Mouse (Mus musculus) CH12.LX (cell line): ENCODE data around the gene Asb1. TPM values are rescaled to one million over a fixed set of nuclear protein-coding genes. Genes with fewer than 3 reads are reported as not detected.

Source experiments
- DNase-seq: peaks from one replicate; pipeline ENCODE4 v3.0.0-alpha.2; 2013; ENCODE audit errors: extremely low read depth
- H3K27ac ChIP-seq: 2 replicates; pipeline ENCODE4 v1.5.1; 2012; ENCODE audit warnings: low read depth, mild to moderate bottlenecking, control low read depth, moderate library complexity; ENCODE audit not compliant: insufficient read depth
- H3K27me3 ChIP-seq: replicated peaks from 2 replicates; pipeline ENCODE3; 2012; ENCODE audit warnings: inconsistent platforms
- H3K36me3 ChIP-seq, 2 experiments: replicated peaks in 1 of 2; 2 replicates each; pipeline versions ENCODE3 to v1.6.1; 2012; ENCODE audit warnings: inconsistent platforms in 1 of 2, low read length in 1 of 2, mild to moderate bottlenecking in 1 of 2, mixed read lengths in 1 of 2, moderate library complexity in 1 of 2; ENCODE audit not compliant: control insufficient read depth in 1 of 2, insufficient read depth in 1 of 2
- H3K4me1 ChIP-seq, 2 experiments: 2 replicates each; pipeline ENCODE4 v1.6.1; 2012; ENCODE audit warnings: inconsistent platforms in 1 of 2, moderate library complexity in 1 of 2; ENCODE audit not compliant: insufficient read depth in 2 of 2, control insufficient read depth in 1 of 2
- H3K4me2 ChIP-seq: 2 replicates; pipeline ENCODE4 v1.6.1; 2012; ENCODE audit warnings: low read depth, mild to moderate bottlenecking, control low read depth; ENCODE audit not compliant: poor library complexity, insufficient read depth, severe bottlenecking
- H3K4me3 ChIP-seq, 3 experiments: fragments of 150-350 bp in 1 of 3; sonication (generic) in 1 of 3; replicated peaks in 1 of 3; 2 replicates each; pipeline versions ENCODE3 to v1.5.1; 2011 to 2012; ENCODE audit warnings: low read depth in 2 of 3, low read length in 2 of 3, mild to moderate bottlenecking in 2 of 3, moderate library complexity in 2 of 3, control low read depth in 1 of 3, improper control_type of control experiment in 1 of 3, inconsistent platforms in 1 of 3, mixed read lengths in 1 of 3; ENCODE audit not compliant: poor library complexity in 1 of 3
- H3K79me2 ChIP-seq: replicated peaks from 2 replicates; pipeline ENCODE4 v1.6.1; 2012; ENCODE audit warnings: mild to moderate bottlenecking, moderate library complexity; ENCODE audit not compliant: control insufficient read depth, poor library complexity, insufficient read depth, severe bottlenecking; ENCODE audit errors: extremely low read depth
- H3K9ac ChIP-seq: 2 replicates; pipeline ENCODE4 v1.6.1; 2012; ENCODE audit warnings: low read depth, mild to moderate bottlenecking, control low read depth, moderate library complexity; ENCODE audit not compliant: insufficient read depth
- H3K9me3 ChIP-seq: replicated peaks from 2 replicates; pipeline ENCODE3; 2012; ENCODE audit warnings: low read length, inconsistent platforms, mixed read lengths
- BHLHE40 ChIP-seq: IDR thresholded peaks from 2 replicates; pipeline ENCODE4 v1.6.1; 2011; ENCODE audit warnings: mild to moderate bottlenecking, low read depth, low read length, improper control_type of control experiment
- CHD2 ChIP-seq: IDR thresholded peaks from 2 replicates; pipeline ENCODE4 v1.6.1; 2011; ENCODE audit warnings: low read length, improper control_type of control experiment
- ETS1 ChIP-seq: conservative IDR thresholded peaks from 2 replicates; pipeline ENCODE4 v1.6.1; 2012; ENCODE audit warnings: low read depth, mild to moderate bottlenecking, inconsistent platforms, low read length, improper control_type of control experiment, moderate library complexity
- GABPA ChIP-seq: IDR thresholded peaks from 2 replicates; pipeline ENCODE4 v1.6.1; 2012; ENCODE audit warnings: low read depth, low read length, improper control_type of control experiment, inconsistent platforms; ENCODE audit not compliant: insufficient replicate concordance
- HCFC1 ChIP-seq: IDR thresholded peaks from 2 replicates; pipeline ENCODE4 v1.6.1; 2012; ENCODE audit warnings: low read depth, mild to moderate bottlenecking, inconsistent platforms, low read length, improper control_type of control experiment
- JUN ChIP-seq: IDR thresholded peaks from 2 replicates; pipeline ENCODE4 v1.6.1; 2011; ENCODE audit warnings: low read depth, mild to moderate bottlenecking, low read length, improper control_type of control experiment, moderate library complexity; ENCODE audit not compliant: insufficient read depth
- JUND ChIP-seq: conservative IDR thresholded peaks from 2 replicates; pipeline ENCODE4 v1.6.1; 2011; ENCODE audit warnings: low read depth, low read length, improper control_type of control experiment
- KAT2A ChIP-seq: IDR thresholded peaks from 2 replicates; pipeline ENCODE4 v1.6.1; 2012; ENCODE audit warnings: low read length, improper control_type of control experiment, inconsistent platforms; ENCODE audit not compliant: insufficient replicate concordance
- MAX ChIP-seq: IDR thresholded peaks from 2 replicates; pipeline ENCODE4 v1.6.1; 2011; ENCODE audit warnings: low read length, improper control_type of control experiment
- MXI1 ChIP-seq: IDR thresholded peaks from 2 replicates; pipeline ENCODE4 v1.6.1; 2011; ENCODE audit warnings: mild to moderate bottlenecking, low read depth, low read length, improper control_type of control experiment
- MYC ChIP-seq: IDR thresholded peaks from 2 replicates; pipeline ENCODE4 v1.6.1; 2011; ENCODE audit warnings: low read depth, mild to moderate bottlenecking, improper control_type of control experiment, low read length
- NELFE ChIP-seq: IDR thresholded peaks from 2 replicates; pipeline ENCODE4 v1.6.1; 2011; ENCODE audit warnings: low read depth, low read length, improper control_type of control experiment
- PAX5 ChIP-seq: IDR thresholded peaks from 2 replicates; pipeline ENCODE4 v1.6.1; 2012; ENCODE audit warnings: low read length, inconsistent platforms, mixed read lengths
- POLR2A ChIP-seq: IDR thresholded peaks from 2 replicates; pipeline ENCODE4 v1.6.1; 2011; ENCODE audit warnings: low read depth, mild to moderate bottlenecking, improper control_type of control experiment, low read length
- POLR2AphosphoS2 ChIP-seq: IDR thresholded peaks from 2 replicates; pipeline ENCODE4 v1.6.1; 2011; ENCODE audit warnings: low read depth, low read length, improper control_type of control experiment
- RCOR1 ChIP-seq: conservative IDR thresholded peaks from 2 replicates; pipeline ENCODE4 v1.6.1; 2012; ENCODE audit warnings: low read depth, mild to moderate bottlenecking, inconsistent platforms, low read length, improper control_type of control experiment
- SIN3A ChIP-seq: IDR thresholded peaks from 2 replicates; pipeline ENCODE4 v1.6.1; 2012; ENCODE audit warnings: low read length, improper control_type of control experiment, inconsistent platforms
- SMC3 ChIP-seq: IDR thresholded peaks from 2 replicates; pipeline ENCODE4 v1.6.1; 2011; ENCODE audit warnings: low read depth, low read length, improper control_type of control experiment
- TBP ChIP-seq: conservative IDR thresholded peaks from 2 replicates; pipeline ENCODE4 v1.6.1; 2011; ENCODE audit warnings: low read depth, low read length, improper control_type of control experiment
- TCF12 ChIP-seq: IDR thresholded peaks from 2 replicates; pipeline ENCODE4 v1.6.1; 2014; ENCODE audit warnings: low read depth, mild to moderate bottlenecking, inconsistent platforms, low read length, improper control_type of control experiment
- USF1 ChIP-seq: IDR thresholded peaks from 2 replicates; pipeline ENCODE4 v1.6.1; 2014; ENCODE audit warnings: low read depth, mild to moderate bottlenecking, inconsistent platforms, low read length, improper control_type of control experiment
- ZC3H11A ChIP-seq: IDR thresholded peaks from 2 replicates; pipeline ENCODE4 v1.6.1; 2012; ENCODE audit warnings: low read depth, mild to moderate bottlenecking, inconsistent platforms, low read length, improper control_type of control experiment
- ZKSCAN1 ChIP-seq: IDR thresholded peaks from 2 replicates; pipeline ENCODE4 v1.6.1; 2012; ENCODE audit warnings: low read depth, inconsistent platforms, low read length, improper control_type of control experiment, borderline replicate concordance
- ZMIZ1 ChIP-seq: IDR thresholded peaks from 2 replicates; pipeline ENCODE4 v1.6.1; 2012; ENCODE audit warnings: low read depth, mild to moderate bottlenecking, inconsistent platforms, low read length, improper control_type of control experiment
- ZNF384 ChIP-seq: IDR thresholded peaks from 2 replicates; pipeline ENCODE4 v1.6.1; 2012; ENCODE audit warnings: low read depth, low read length, improper control_type of control experiment, inconsistent platforms
- dilution Hi-C: fragments of 300-500 bp; cut with MboI; formaldehyde crosslinking; loops from 2 replicates; pipeline ENCODE4 v1.14.3; 2020; ENCODE audit warnings: low sequenced_read_pairs; ENCODE audit not compliant: extremely low pct_unique_long_range_greater_than_20kb, extremely low pct_ligation_motif_present
- in situ Hi-C: fragments of 300-500 bp; cut with MboI; formaldehyde crosslinking; loops from 3 replicates; pipeline ENCODE4 v1.14.3; 2019; ENCODE audit warnings: low sequenced_read_pairs, low pct_ligation_motif_present, low pct_unique_long_range_greater_than_20kb, mixed read lengths
- polyA plus RNA-seq: library from polyadenylated mRNA; unstranded; fragments of >175 nt; gene quantifications from 2 replicates; pipeline ENCODE4 v1.2.1, GENCODE M21; 2012; ENCODE audit warnings: low read depth; ENCODE audit not compliant: insufficient read length
- total RNA-seq, 2 experiments: library from RNA; depleted of rRNA; stranded (reverse); fragments of 300-350 nt in 1 of 2; fragments of >200 nt in 1 of 2; gene quantifications; 2 replicates each; pipeline ENCODE4 v1.2.3; 2012 to 2014

Asb1 gene
- total and polyA plus RNA-seq, 3 experiments = 6.1 to 9.5 (median 6.4) TPM

GRCm38 (mm10) chr1:91557099-91557498 is 16.8 kb downstream of the Asb1 start:
- Histone ChIP-seq H3K79me2 (0 out of 2 replicates have a peak, but pooled peaks cover 2% of the 10 kb centered on the region), H3K27me3 (no peaks in the 10 kb centered on the region), H3K4me3 (no peak overlapping the region), H3K9me3 (no peaks in the 10 kb centered on the region), H3K27ac (no peak overlapping the region), H3K4me1 (no peaks in the 10 kb centered on the region), H3K36me3 (peaks cover 31 to 64% of the 10 kb centered on the region in 2 experiments), H3K4me2 (no peak overlapping the region), H3K9ac (no peak overlapping the region)
- dilution Hi-C loops = no loop called here
- DNase-seq = no peak
- in situ Hi-C loops = no loop called here
- TF ChIP-seq TBP (no peak), GABPA (no peak), USF1 (no peak), MXI1 (no peak), JUND (no peak), TCF12 (no peak), ZNF384 (no peak), HCFC1 (no peak), MYC (no peak), PAX5 (no peak), ZC3H11A (no peak), JUN (no peak), ETS1 (no peak), SIN3A (no peak)

GRCm38 (mm10) chr1:91561226-91561625 is 20.9 kb downstream of the Asb1 start:
- no peaks in the 10 kb centered on the region for H3K79me2 ChIP-seq
- dilution Hi-C loops = no loop called here
- H3K36me3 ChIP-seq = peaks cover 3 to 29% of the 10 kb centered on the region in 2 experiments
- no peak overlapping the region for H3K4me3 ChIP-seq
- H3K27me3 ChIP-seq = peaks cover 4% of the 10 kb centered on the region
- no peak overlapping the region for H3K4me2 ChIP-seq
- no peaks in the 10 kb centered on the region for H3K9me3 ChIP-seq
- peaks cover 0 to 3% of the 10 kb centered on the region in 2 experiments; a peak in 1 of 4 replicates for H3K4me1 ChIP-seq
- no peak for DNase-seq
- no peak overlapping the region for H3K9ac ChIP-seq
- TF ChIP-seq BHLHE40 = no peak
- TF ChIP-seq KAT2A = no peak
- no peak for TF ChIP-seq TBP
- TF ChIP-seq NELFE = no peak
- no peak for TF ChIP-seq SIN3A
- no peak for TF ChIP-seq POLR2AphosphoS2
- TF ChIP-seq RCOR1 = no peak
- no peak for TF ChIP-seq MAX
- no peak for TF ChIP-seq CHD2
- no peak for TF ChIP-seq SMC3
- TF ChIP-seq POLR2A = no peak
- TF ChIP-seq ZKSCAN1 = no peak
- TF ChIP-seq JUND = no peak
- no peak for TF ChIP-seq ZC3H11A
- TF ChIP-seq ZMIZ1 = no peak
- no peak for TF ChIP-seq ETS1
- no peak for TF ChIP-seq TCF12
- TF ChIP-seq MXI1 = no peak
- no peak for TF ChIP-seq PAX5
- H3K27ac ChIP-seq = no peak overlapping the region
- in situ Hi-C loops = loop anchor here (5.0 to 10.0 kb wide), 2 partner anchors 34 to 136 kb away; no protein-coding TSS in a partner anchor
